Mouse (Mus musculus) CH12.LX (cell line): ENCODE measurements around the gene Crx.

Experiments used
- CTCF ChIP-seq, 2 experiments: IDR thresholded peaks in 1 of 2; conservative IDR thresholded peaks in 1 of 2; 2 replicates each; pipeline ENCODE4 v1.5.1; 2011 to 2012; ENCODE audit warnings: low read depth in 2 of 2, low read length in 2 of 2, improper control_type of control experiment in 1 of 2, inconsistent platforms in 1 of 2, mild to moderate bottlenecking in 1 of 2, moderate library complexity in 1 of 2
- E2F4 ChIP-seq: IDR thresholded peaks from 2 replicates; pipeline ENCODE4 v1.6.1; 2011; ENCODE audit warnings: low read depth, low read length, improper control_type of control experiment; ENCODE audit not compliant: insufficient replicate concordance
- GABPA ChIP-seq: IDR thresholded peaks from 2 replicates; pipeline ENCODE4 v1.6.1; 2012; ENCODE audit warnings: low read depth, low read length, improper control_type of control experiment, inconsistent platforms; ENCODE audit not compliant: insufficient replicate concordance
- JUND ChIP-seq: conservative IDR thresholded peaks from 2 replicates; pipeline ENCODE4 v1.6.1; 2011; ENCODE audit warnings: low read depth, low read length, improper control_type of control experiment
- MAFK ChIP-seq: IDR thresholded peaks from 2 replicates; pipeline ENCODE4 v1.6.1; 2011; ENCODE audit warnings: low read length, improper control_type of control experiment; ENCODE audit not compliant: insufficient replicate concordance
- NELFE ChIP-seq: IDR thresholded peaks from 2 replicates; pipeline ENCODE4 v1.6.1; 2011; ENCODE audit warnings: low read depth, low read length, improper control_type of control experiment
- PAX5 ChIP-seq: IDR thresholded peaks from 2 replicates; pipeline ENCODE4 v1.6.1; 2012; ENCODE audit warnings: low read length, inconsistent platforms, mixed read lengths
- POLR2A ChIP-seq: IDR thresholded peaks from 2 replicates; pipeline ENCODE4 v1.6.1; 2011; ENCODE audit warnings: low read depth, mild to moderate bottlenecking, improper control_type of control experiment, low read length
- SIN3A ChIP-seq: IDR thresholded peaks from 2 replicates; pipeline ENCODE4 v1.6.1; 2012; ENCODE audit warnings: low read length, improper control_type of control experiment, inconsistent platforms
- ZNF384 ChIP-seq: IDR thresholded peaks from 2 replicates; pipeline ENCODE4 v1.6.1; 2012; ENCODE audit warnings: low read depth, low read length, improper control_type of control experiment, inconsistent platforms

DNA sequence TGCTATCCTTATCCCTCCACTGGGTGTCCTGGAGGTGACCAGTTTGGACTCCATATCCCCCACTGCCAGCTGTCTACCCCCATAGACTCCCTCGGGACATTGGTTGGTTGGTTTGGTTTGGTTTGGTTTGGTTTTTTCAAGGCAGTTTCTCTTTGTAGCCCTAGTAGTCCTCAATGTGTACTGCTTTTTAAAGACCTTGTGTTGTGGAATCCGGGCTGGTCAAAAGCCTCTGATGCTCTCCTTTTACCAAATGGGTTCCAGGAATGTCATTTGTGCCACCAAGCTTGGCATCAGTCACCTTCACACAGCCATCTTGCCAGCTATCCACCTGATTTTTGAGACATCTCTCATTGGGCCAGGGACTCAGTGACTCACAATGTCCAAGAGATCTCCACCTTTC lies 35.0 kb upstream of the Crx start:
- TF ChIP-seq POLR2A = no peak
- no peak for TF ChIP-seq PAX5
- no peak for TF ChIP-seq CTCF (conservative IDR thresholded peaks at IDR 0.05 in 1 of 2, IDR thresholded peaks at IDR 0.05 in 1 of 2; ENCODE audit: low read depth in 2 of 2, low read length in 2 of 2)
- no peak for TF ChIP-seq MAFK
- TF ChIP-seq E2F4 = no peak
- TF ChIP-seq NELFE = no peak
- TF ChIP-seq ZNF384 = no peak
- no peak for TF ChIP-seq JUND
- TF ChIP-seq SIN3A = no peak
- TF ChIP-seq GABPA = no peak
